Mouse (Mus musculus) gastrocnemius, adult 18-20 months (tissue): ENCODE measurements around the gene Sprr2i. TPM values are rescaled to one million over a fixed set of nuclear protein-coding genes. Genes with fewer than 3 reads are reported as not detected.

Experiments
- DNase-seq: peaks from one replicate; pipeline ENCODE4 v3.0.0; 2021; ENCODE audit warnings: low spot score
- long read RNA-seq, 2 experiments: library from polyadenylated mRNA; stranded (forward); transcript quantifications; one replicate each; pipeline ENCODE4 v2.0.0; 2021
- total RNA-seq, 2 experiments: library from RNA; stranded (reverse); gene quantifications; 2 replicates each; pipeline ENCODE4 v1.2.3; 2021

Gene Sprr2i
- not detected for total RNA-seq
- long read RNA-seq, experiment 1: 0 reads
- long read RNA-seq, experiment 2: 0 reads

DNA sequence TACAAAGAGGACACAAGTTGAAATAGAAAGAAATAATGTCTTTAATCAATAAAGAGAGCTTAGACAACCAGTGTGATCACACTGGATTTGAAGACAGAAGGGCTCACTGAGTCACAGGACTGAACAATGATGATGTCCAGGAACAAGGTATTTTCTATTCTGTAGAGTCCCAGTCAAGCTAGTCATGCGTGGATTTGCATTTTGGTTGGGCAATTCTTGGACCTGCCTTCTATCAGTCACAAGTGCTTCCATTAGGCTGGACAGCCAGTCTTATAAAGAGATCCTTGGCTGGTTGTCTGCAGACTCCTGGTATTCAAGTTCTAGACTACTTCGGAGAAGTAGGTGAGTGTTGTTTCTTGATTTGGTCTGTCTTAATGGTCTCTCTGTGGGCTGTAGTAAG is at the start of gene Sprr2i:
TSS of gene Sprr2i (plus strand) at position 301 of the 400 bp plus-strand sequence.
- DNase-seq: no peak

DNA sequence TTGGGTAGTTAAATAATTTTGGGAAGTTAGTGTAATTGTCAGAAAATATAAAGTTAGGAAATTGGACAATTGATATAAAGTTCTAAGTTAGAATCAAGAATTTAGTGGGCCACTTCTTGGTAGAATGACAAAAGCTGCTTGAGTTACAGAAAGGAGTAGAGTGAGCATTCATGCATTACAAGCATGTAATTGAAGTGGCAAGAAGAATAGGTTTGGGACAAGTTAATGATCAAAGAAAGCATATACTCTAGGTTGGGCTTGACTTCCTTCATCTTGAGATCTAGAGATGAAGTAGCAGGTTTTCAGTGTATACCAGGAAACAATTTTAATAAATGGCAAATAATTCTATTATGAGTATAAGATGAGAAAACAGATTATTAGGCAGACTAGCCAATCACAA is 46.2 kb upstream of the Sprr2i start:
- no peak for DNase-seq

DNA sequence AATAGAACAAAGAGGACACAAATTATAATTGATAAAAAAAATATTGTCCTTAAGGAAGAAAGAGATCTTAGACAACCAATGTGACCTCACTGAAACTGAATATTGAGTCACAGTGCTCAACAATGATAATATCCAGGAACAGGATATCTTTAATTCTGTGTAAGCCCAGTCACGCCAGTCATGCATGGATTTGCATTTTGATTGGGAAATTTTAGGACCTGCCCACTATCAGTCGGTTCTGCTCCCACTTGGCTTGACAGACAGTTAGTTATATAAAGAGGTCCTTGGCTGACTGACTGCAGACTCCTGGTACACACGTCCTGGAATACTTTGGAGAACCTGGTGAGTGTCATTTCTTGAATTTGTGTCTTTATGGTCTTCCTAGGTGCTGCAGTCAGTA is 42.9 kb upstream of the Sprr2i start, which contains the start of gene Sprr2f:
TSS of gene Sprr2f (plus strand) at position 301 of the 400 bp plus-strand sequence.
- no peak for DNase-seq

GRCm38 (mm10) chr3:92373613-92374012 is 34.2 kb upstream of the Sprr2i start:
- no peak for DNase-seq

GRCm38 (mm10) chr3:92385385-92385784 is 22.4 kb upstream of the Sprr2i start, which contains the start of gene Sprr2h:
Gene Sprr2h, plus strand, starts transcription at chr3:92385685.
- DNase-seq: no peak

DNA sequence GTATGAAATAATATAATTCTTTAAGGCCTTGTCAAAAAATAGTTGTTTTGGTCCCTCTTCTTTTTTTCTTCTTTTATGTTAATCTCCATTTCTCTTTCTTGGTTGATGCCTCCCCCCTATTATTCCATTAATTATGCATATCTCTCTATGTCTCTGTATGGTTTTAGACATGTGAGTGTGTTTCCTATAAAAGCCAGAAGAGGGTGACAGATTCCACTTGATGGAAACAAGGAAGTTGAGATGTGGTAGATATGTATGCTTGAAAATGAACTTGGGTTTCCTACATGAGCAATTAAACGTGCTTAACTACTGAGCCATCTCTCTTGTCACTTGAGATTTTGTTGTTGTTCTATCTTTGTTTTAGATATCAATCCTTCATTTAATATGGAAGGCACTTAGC is 13.5 kb upstream of the Sprr2i start:
- no peak for DNase-seq

DNA sequence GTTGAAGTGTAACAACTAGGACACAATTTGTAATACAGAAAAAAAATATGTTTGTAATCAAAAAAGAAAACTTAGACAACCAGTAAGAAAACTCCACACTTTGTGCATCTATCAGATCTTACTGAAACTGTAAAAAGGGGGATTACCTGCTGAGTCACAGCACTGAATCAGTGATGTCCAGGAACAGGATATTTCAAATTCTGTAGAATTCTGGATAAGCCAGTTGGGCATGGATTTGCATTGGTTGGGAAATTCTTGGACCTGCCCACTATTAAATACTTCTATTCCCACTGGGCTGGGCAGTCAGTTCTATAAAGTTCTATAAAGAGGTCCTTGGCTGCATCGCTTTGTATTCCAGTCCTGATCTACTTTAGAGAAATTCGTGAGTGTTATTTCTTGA is 10.0 kb downstream of the Sprr2i start, which contains the start of gene Sprr2j-ps:
TSS of gene Sprr2j-ps (plus strand) at position 301 of the 400 bp plus-strand sequence.
- no peak for DNase-seq

DNA sequence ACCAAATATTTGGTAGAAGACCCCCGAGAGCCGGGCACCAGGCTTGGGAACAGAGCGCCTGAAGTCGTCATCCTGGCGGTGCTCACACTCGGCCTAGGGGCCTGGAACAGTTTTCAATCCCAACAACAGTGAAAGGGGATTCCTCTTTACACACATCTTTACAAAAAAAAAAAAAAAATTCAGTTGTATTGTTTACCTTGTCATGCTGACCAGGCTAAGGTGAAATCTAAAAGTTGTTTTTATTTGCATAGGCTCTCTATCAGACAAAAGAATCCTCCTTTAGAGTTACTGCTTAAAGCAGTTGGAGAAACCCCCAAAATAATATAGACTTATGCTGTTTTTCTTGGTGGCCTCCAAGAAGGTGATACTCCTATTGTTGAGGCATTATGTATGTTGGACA is 21.5 kb downstream of the Sprr2i start, which contains the start of gene Gm9774:
TSS of gene Gm9774 (minus strand) at position 101 of the 400 bp plus-strand sequence.
- no peak for DNase-seq

DNA sequence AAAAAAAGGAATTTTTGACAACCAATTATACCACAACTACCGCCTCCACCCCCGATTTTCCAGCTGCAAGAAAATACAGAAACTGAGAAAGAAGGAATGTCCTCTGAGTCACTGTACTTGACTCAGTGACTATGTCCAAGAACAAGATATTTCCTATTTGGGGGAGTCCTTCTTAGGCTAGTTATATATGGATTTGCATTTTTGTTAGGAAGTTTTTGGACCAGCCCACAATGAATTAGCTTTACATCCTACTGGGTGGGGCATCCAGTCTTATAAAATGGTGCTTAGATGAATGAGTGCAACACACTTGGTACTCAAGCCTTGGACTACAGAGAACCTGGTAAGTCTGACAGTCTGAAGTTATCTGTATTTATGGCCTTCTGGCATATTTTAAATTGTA is 24.5 kb downstream of the Sprr2i start, which contains the start of gene Sprr2k:
TSS of gene Sprr2k (plus strand) at position 301 of the 400 bp plus-strand sequence.
- no peak for DNase-seq

GRCm38 (mm10) chr3:92438689-92439088 is 30.9 kb downstream of the Sprr2i start, which contains the start of gene Sprr1b:
Gene Sprr1b, minus strand, starts transcription at chr3:92438789.
- no peak for DNase-seq

DNA sequence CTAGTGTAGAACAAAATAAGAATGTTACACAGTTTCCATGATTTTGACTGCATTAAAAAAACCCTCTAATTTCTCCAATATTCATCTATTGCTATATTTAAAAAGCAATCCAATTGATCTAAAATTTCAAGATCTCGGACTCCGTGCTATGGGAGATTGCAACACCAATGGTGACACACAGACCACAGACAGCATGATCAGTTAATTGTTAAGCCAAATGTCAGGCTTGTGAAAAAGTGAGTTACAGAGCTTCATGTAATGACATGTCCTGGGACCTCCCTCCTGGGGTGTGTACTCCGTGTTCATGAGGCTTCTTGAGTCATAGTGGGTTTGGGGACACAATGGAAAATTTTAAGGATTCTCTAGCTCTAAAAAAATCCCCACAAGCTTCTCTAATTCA is 32.4 kb downstream of the Sprr2i start:
- DNase-seq: no peak

- no peak for DNase-seq
Measured at GRCm38 (mm10) chr3:92455151-92455550, 47.4 kb downstream of the Sprr2i start.

DNA sequence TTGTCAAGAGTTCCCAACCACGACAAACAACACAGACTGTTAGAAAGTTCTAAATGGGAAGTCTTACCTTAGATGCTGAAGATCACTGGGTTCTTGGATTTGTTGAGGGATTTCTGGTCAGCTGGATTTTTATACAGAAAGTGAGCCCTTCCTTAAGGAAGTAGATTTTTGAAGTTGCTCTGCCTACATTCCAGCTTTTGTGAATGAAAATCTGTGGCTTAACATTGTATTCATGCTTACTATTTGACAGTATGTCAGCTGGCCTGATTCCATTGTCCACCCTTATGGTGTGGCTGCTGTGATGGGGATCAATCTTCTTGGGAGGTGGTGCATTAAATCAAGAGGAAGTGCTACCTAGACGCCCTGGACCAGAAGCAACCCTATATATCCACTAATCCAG is 50.8 kb downstream of the Sprr2i start, which contains the start of gene Sprr3:
TSS of gene Sprr3 (minus strand) at position 101 of the 400 bp plus-strand sequence.
- no peak for DNase-seq

Other genes with a start within 250 kb of the Sprr2i start
- not detected for gene Sprr2a1, start 192.2 kb upstream of the Sprr2i start, total RNA-seq
- gene Sprr2a2, start 192.1 kb upstream of the Sprr2i start, total RNA-seq: not detected
- not detected for gene Sprr2a3, start 122.6 kb upstream of the Sprr2i start, total RNA-seq
- not detected for gene Sprr2b, start 91.4 kb upstream of the Sprr2i start, total RNA-seq
- gene Sprr2d, start 68.9 kb upstream of the Sprr2i start, total RNA-seq: not detected
- not detected for gene Sprr2e, start 55.8 kb upstream of the Sprr2i start, total RNA-seq
- gene Sprr2f, start 42.8 kb upstream of the Sprr2i start, total RNA-seq: not detected
- not detected for gene Sprr2h, start 22.3 kb upstream of the Sprr2i start, total RNA-seq
- not detected for gene Sprr2j-ps, start 10.1 kb downstream of the Sprr2i start, total RNA-seq
- gene Gm9774, start 21.4 kb downstream of the Sprr2i start, total RNA-seq: 1 to 10 TPM; 4.9 to 5.4 TPM
- gene Sprr2k, start 24.6 kb downstream of the Sprr2i start, total RNA-seq: not detected
- gene Sprr1b, start 30.8 kb downstream of the Sprr2i start, total RNA-seq: not detected
- gene Sprr3, start 50.7 kb downstream of the Sprr2i start, total RNA-seq: not detected
- not detected for gene Sprr1a, start 77.9 kb downstream of the Sprr2i start, total RNA-seq
- gene Sprr4, start 92.5 kb downstream of the Sprr2i start, total RNA-seq: not detected
- not detected for gene 2310046K23Rik, start 126.5 kb downstream of the Sprr2i start, total RNA-seq
- not detected for gene Ivl, start 165.7 kb downstream of the Sprr2i start, total RNA-seq
- gene Smcp, start 181.0 kb downstream of the Sprr2i start, total RNA-seq: not detected
- not detected for gene 2210017I01Rik, start 199.5 kb downstream of the Sprr2i start, total RNA-seq
- gene Lce6a, start 213.7 kb downstream of the Sprr2i start, total RNA-seq: not detected
- not detected for gene Lce1a1, start 240.3 kb downstream of the Sprr2i start, total RNA-seq
- not detected for gene Lce1b, start 248.9 kb downstream of the Sprr2i start, total RNA-seq